Mouse (Mus musculus): ENCODE data around the gene Klhdc7b. TPM values are rescaled to one million over a fixed set of nuclear protein-coding genes. Genes with fewer than 3 reads are reported as not detected.

Klhdc7b gene
- polyA plus RNA-seq, 1 experiment: 1.1 TPM

DNA sequence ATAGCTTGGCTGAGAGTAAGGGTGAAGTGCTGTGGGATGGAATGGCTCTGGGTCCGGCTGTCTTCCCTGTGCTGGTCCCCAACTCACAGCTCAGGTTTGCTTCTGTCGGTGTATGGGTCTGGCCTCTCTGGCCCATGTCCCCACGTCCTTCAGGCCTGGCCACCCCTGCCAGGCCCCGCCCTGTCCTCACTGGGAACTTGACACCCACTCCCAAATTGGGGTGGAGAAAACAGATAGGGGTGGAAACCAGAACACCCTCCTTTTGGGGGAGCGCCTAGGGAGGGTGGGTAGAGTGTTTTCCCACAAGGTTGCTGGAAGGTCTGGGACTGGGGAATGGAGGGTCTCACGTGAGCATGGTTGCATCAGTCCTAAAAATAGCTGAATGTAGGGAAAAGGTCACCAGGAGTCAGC is 41.0 kb downstream of the Klhdc7b start, which contains the start of gene Cpt1b:
Cpt1b (minus strand) TSS at position 153 of the 411 bp plus-strand sequence.
- H3K4me3 ChIP-seq (ENCODE audit: low read depth, low read length): no peak within 1 kb of the TSS
- 80% methylated on average over 6 of the region's 6 CpGs for WGBS
- H3K27ac ChIP-seq (ENCODE audit: insufficient read depth, low read depth, low read length): no peak within 1 kb of the TSS

DNA sequence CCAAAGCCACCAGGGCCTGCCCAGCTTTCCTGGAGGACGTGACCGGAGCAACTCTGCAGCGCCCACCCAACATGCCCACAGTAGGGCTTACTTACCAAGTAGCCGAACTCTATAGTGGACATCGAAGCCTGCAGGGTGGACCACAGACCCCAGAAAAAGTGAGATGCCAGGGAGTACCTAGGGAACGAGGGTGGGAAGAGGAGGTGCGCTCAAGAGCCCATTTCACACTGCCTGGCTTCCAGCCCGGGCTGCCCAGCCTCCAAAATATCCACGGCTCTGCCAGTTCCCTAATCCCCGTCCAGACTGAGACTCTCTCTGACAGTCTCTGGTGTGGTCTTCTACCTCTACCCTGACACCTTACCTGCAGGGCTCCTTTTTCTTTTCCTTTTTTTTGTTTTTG is 42.0 kb downstream of the Klhdc7b start:
- WGBS: 92% methylated on average over 10 of the region's 10 CpGs
- Histone ChIP-seq H3K4me1 (ENCODE audit: control insufficient read depth, insufficient read depth, insufficient read length, low read length) (peaks cover 5% of the 10 kb centered on the region; the same call in 1 of the 2 replicates), H3K36me3 (ENCODE audit: control insufficient read depth, insufficient read depth, low read length) (peaks cover 48% of the 10 kb centered on the region), H3K27me3 (ENCODE audit: control insufficient read depth, insufficient read depth, low read length) (no peaks in the 10 kb centered on the region), H3K4me3 (ENCODE audit: low read depth, low read length) (no peak overlapping the region), H3K27ac (ENCODE audit: insufficient read depth, low read depth, low read length) (no peak overlapping the region)
- TF ChIP-seq POLR2A (IDR thresholded peaks at IDR 0.05; ENCODE audit: low read depth, low read length) (no peak), CTCF (IDR thresholded peaks at IDR 0.05; ENCODE audit: extremely low read depth, insufficient read length, insufficient replicate concordance, low read depth, low read length) (no peak)

More for the DNA sequence above, 41.0 kb downstream of the Klhdc7b start, which contains the start of gene Cpt1b:
- H3K4me1 ChIP-seq (ENCODE audit: control insufficient read depth, insufficient read depth, insufficient read length, low read length): peaks cover 2% of the 10 kb centered on the region; the same call in 1 of the 2 replicates
- TF ChIP-seq CTCF (IDR thresholded peaks at IDR 0.05; ENCODE audit: extremely low read depth, insufficient read length, insufficient replicate concordance, low read depth, low read length): no peak
- no peak for TF ChIP-seq POLR2A (IDR thresholded peaks at IDR 0.05; ENCODE audit: low read depth, low read length)
- H3K36me3 ChIP-seq (ENCODE audit: control insufficient read depth, insufficient read depth, low read length): peaks cover 56% of the 10 kb centered on the region
- no peaks in the 10 kb centered on the region for H3K27me3 ChIP-seq (ENCODE audit: control insufficient read depth, insufficient read depth, low read length)

- TF ChIP-seq CTCF (IDR thresholded peaks at IDR 0.05; ENCODE audit: extremely low read depth, insufficient read length, insufficient replicate concordance, low read depth, low read length): no peak
- no peak for TF ChIP-seq POLR2A (IDR thresholded peaks at IDR 0.05; ENCODE audit: low read depth, low read length)
- 86% methylated on average over 19 of the region's 19 CpGs for WGBS
- Histone ChIP-seq H3K27ac (ENCODE audit: insufficient read depth, low read depth, low read length) (0 out of 2 replicates have a peak overlapping the region, but pooled peaks have one; percentile 69), H3K4me3 (ENCODE audit: low read depth, low read length) (peak overlapping the region; percentile 72), H3K27me3 (ENCODE audit: control insufficient read depth, insufficient read depth, low read length) (no peaks in the 10 kb centered on the region), H3K36me3 (ENCODE audit: control insufficient read depth, insufficient read depth, low read length) (peaks cover 39% of the 10 kb centered on the region), H3K4me1 (ENCODE audit: control insufficient read depth, insufficient read depth, insufficient read length, low read length) (peaks cover 7% of the 10 kb centered on the region; the same call in 1 of the 2 replicates)
Observed at GRCm38 (mm10) chr15:89428136-89428790, 43.5 kb downstream of the Klhdc7b start.

DNA sequence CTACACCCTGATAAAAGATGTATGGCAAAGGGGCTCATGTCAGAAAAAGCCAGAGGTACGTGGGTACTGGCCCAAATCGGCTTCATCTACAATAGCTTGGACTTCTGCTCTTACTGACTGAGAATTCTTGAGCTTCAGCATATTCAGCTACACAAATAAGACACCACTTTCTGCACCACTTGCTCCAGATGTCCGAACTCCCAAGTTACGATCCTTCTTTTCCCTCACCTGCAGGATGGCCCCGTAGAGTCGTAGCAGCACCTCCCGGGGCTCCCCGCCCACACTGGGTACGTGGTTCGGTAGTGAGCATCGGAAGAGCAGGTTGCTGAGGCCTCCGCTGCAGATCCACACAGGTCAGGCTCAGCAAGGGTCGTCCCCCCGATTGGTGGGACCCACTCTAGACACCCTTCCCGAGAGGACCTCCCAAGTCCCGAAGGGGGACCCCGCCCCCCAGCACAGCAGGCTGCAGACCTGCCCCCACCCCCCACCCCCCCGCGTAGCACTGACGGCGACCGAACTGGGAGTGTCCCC is 44.2 kb downstream of the Klhdc7b start:
- whole genome bisulfite sequencing: 4% methylated on average over 22 of the region's 22 CpGs
- no peak for TF ChIP-seq POLR2A (IDR thresholded peaks at IDR 0.05; ENCODE audit: low read depth, low read length)
- no peak for TF ChIP-seq CTCF (IDR thresholded peaks at IDR 0.05; ENCODE audit: extremely low read depth, insufficient read length, insufficient replicate concordance, low read depth, low read length)
- Histone ChIP-seq H3K4me1 (ENCODE audit: control insufficient read depth, insufficient read depth, insufficient read length, low read length) (peaks cover 7% of the 10 kb centered on the region; the same call in 1 of the 2 replicates), H3K36me3 (ENCODE audit: control insufficient read depth, insufficient read depth, low read length) (peaks cover 37% of the 10 kb centered on the region), H3K27ac (ENCODE audit: insufficient read depth, low read depth, low read length) (peak overlapping the region; percentile 69), H3K4me3 (ENCODE audit: low read depth, low read length) (peak overlapping the region; percentile 72), H3K27me3 (ENCODE audit: control insufficient read depth, insufficient read depth, low read length) (no peaks in the 10 kb centered on the region)

DNA sequence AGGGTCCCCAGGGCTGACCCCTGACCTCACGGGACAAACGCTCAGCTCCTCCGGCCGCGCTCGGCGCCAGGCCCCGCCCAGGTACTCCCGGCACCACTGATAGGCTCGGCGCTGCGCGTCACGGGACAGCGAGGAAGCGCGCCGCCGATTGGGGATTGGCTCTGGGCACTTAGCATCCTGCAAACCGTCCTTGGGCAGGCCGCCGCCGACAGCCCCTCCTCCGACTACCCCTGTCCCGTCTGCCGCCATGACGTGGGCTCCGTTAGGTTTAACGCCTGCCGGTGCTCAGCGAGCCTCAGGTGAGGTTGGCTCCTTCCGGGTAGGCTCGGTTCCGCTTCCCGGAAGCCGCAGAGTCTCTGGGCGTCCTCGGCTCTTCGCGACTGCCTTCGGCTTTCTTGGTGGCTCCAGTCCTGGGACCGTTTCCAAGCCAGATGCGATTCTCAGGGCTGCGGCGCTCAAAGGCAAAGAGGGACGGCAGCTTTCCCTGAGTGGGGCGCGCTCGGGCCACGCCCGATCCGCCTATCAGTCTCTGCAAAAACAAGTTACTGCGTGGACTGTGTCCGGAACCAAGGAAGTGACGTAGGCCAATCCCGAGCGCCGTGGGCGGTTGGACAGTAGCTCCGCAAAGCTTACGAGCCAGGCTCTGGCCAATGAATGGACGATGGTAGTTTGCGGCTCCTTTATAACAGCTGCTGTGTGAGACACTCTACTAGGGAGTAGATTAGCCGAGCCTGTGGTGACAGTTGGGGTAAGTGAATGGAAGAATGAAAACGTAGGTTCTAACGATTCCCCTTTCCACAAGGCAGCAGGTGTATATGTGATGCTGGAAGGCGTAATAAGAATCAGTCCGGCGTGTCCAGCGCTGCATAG is 44.9 kb downstream of the Klhdc7b start, which contains the start of the genes C730034F03Rik, Gm44502 and Chkb:
C730034F03Rik (plus strand) TSS at position 238 of the 870 bp plus-strand sequence.
Gm44502 (minus strand) TSS at position 345 of the 870 bp plus-strand sequence.
Chkb (minus strand) TSS at position 557 of the 870 bp plus-strand sequence.
- Histone ChIP-seq H3K36me3 (ENCODE audit: control insufficient read depth, insufficient read depth, low read length) (peaks cover 30% of the 10 kb centered on the region), H3K4me3 (ENCODE audit: low read depth, low read length) (peak within 1 kb of the TSS; percentile 72), H3K27me3 (ENCODE audit: control insufficient read depth, insufficient read depth, low read length) (no peaks in the 10 kb centered on the region), H3K27ac (ENCODE audit: insufficient read depth, low read depth, low read length) (peak within 1 kb of the TSS; percentile 94), H3K4me1 (ENCODE audit: control insufficient read depth, insufficient read depth, insufficient read length, low read length) (peaks cover 11% of the 10 kb centered on the region; the same call in 1 of the 2 replicates)
- under 1% methylated on average over 70 of the region's 70 CpGs for WGBS
- TF ChIP-seq CTCF (IDR thresholded peaks at IDR 0.05; ENCODE audit: extremely low read depth, insufficient read length, insufficient replicate concordance, low read depth, low read length): no peak
- TF ChIP-seq POLR2A (IDR thresholded peaks at IDR 0.05; ENCODE audit: low read depth, low read length): peak; percentile 75

DNA sequence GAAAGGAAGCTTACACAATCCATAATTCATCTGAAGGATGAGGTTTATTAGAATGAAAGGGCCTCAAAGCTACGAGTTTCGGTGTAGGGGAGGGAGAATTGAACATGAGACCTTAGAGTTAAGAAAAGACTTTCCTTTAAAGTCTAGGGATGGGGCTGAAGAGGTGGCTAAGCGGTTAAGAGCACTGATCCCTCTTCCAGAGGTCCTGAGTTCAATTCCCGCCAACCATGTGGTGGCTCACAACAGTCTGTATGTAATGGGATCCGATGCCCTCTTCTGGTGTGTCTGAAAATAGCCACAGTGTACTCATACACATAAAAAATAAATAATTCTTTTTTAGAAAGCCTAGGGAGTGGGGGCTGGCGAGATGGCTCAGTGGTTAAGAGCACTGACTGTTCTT is 45.6 kb downstream of the Klhdc7b start:
- H3K27ac ChIP-seq (ENCODE audit: insufficient read depth, low read depth, low read length): peak overlapping the region; percentile 94
- TF ChIP-seq CTCF (IDR thresholded peaks at IDR 0.05; ENCODE audit: extremely low read depth, insufficient read length, insufficient replicate concordance, low read depth, low read length) (no peak), POLR2A (IDR thresholded peaks at IDR 0.05; ENCODE audit: low read depth, low read length) (no peak)
- peaks cover 28% of the 10 kb centered on the region for H3K36me3 ChIP-seq (ENCODE audit: control insufficient read depth, insufficient read depth, low read length)
- peaks cover 11% of the 10 kb centered on the region; the same call in 1 of the 2 replicates for H3K4me1 ChIP-seq (ENCODE audit: control insufficient read depth, insufficient read depth, insufficient read length, low read length)
- H3K4me3 ChIP-seq (ENCODE audit: low read depth, low read length): peak overlapping the region; percentile 72; the same call in 1 of the 2 replicates
- WGBS: 31% methylated on average over 6 of the region's 6 CpGs
- H3K27me3 ChIP-seq (ENCODE audit: control insufficient read depth, insufficient read depth, low read length): no peaks in the 10 kb centered on the region
